Mouse (Mus musculus) frontal cortex, postnatal 36 days (tissue): ENCODE measurements at regions not wholly inside any gene's neighbourhood (a gene's known extent, or its start where the extent isn't known, plus 50 kb on each side); places are given as distances from the start of the nearest gene placed in this dataset.

Experiments used
- DNase-seq, 2 experiments: peaks; one replicate each; pipeline ENCODE4 v3.0.0; 2022; ENCODE audit warnings: low spot score in 2 of 2

DNA sequence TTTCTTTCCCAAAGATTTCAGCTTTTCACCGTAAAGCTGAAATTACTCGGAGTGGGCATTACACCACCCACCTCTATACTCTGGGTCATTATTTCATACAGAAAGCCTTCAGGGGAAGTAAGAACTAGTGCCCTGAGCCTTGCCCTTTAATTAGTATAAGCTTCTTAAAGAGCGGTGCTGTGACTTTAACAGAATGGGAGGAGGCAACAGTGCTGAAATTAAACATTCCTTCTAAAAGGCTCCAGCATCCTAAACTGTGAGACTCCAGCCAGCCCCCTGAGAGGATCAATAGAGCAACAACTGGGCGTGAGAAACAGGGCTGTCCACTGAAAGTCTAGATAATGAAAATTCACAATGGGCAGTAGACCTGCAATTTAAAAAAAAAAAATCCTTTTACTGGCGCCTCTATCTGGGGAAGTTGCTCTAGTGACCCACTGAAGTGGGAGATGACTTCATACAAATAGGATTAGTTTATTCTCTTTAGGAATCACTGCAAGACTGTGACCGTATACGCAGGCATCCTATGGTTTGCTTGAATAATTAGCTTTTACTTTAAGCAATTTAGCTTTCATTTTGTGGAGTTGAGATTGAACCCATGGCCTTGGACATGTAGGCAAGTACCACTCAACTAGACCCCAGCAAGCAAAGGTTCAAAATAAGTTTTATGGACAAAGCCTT is 233.9 kb downstream of the Ube2cbp start:
- DNase-seq: no peak

DNA sequence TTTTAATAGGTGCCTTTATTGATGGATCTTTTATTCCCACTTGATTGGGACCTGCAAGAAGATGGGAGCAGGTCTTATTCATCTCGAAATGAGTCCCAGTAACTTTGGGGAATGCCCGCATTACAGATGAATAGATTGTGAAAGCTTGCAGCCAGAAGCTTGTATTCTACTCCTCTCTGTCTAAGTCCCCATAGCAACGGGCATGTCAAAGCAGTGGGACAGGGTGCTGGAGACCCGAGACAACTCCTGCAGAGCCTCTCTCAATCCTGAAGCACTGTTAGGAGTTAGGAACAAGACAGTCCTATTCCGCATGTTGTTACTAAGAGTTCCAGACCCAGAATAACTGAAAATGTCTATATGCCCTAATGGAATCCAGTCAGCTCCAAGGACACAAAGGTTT is 233.1 kb downstream of the Ube2cbp start:
- DNase-seq: no peak

DNA sequence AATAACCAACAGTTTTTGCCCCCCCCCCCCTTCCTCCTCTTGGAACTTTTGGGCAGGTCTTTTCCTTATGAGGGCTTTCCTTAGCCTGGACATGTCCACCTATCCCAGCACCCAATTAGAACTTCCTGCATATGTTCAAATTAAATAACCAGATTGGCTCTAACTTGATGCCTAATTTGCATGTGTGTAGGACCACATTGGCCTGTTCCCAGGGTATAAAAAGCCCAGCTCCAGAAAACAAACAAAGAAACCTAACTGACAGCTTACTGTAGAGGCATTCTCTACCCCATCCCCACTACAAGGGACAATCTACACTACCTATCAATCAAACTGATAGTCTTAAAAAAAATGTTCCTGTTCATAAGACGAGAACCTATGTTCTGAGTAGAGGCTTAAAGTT is 232.6 kb downstream of the Ube2cbp start:
- no peak for DNase-seq

DNA sequence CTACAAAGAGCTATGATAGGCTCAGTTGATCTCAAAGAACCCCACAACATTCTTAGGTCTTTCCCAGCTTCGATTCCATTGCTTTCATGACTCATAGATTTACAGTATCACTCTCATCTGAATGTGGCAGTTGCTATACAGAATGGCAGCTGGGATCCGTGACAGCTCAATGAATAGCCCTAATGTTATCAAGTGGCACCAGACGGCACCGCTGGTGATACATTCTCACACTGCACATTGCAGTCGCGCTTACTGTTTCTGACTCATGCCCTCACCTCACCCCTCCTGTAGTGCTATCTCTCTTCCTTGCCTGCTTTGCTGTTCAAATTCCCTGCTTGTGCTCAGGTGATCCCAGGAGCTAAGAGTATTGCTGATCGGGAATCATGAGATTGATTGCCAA is 231.0 kb downstream of the Ube2cbp start:
- no peak for DNase-seq

DNA sequence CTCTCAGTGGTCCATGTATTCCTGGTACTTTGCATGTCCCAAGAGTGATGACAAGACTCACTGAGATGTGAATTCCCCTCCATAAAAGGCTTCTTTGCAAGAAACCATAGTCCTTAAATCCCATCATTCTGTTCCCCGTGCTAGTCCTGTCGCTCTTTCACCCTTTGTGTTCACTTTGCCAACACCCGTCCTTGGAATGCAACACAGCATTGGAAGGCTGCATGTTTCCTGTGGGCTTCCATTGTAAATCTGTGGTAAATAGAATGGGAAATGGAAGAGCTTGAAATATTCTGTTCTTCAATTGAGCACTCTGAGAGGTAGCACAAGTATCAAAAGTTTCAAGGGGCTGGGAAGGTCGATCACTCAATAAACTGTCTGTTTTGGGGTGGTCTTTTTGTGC is 226.1 kb downstream of the Ube2cbp start:
- no peak for DNase-seq

DNA sequence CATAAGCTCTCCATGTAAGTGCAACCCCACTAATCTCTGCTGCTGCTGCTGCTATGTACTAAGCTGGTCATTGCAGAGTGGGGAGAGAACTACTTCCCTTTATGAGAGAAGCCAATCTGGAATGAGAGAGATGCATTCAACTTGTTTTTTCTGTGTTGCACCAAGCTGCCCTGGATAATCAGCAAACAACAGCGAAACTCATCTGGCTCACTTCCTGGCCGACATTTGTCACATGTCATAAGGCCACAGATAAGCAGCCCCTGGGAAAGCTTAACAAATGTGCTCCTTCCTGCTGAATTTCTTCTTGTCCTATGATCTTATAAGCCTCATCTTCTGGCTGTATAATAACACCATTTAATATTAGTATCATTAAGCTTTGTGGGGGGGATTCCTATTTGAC is 224.5 kb downstream of the Ube2cbp start:
- no peak for DNase-seq

DNA sequence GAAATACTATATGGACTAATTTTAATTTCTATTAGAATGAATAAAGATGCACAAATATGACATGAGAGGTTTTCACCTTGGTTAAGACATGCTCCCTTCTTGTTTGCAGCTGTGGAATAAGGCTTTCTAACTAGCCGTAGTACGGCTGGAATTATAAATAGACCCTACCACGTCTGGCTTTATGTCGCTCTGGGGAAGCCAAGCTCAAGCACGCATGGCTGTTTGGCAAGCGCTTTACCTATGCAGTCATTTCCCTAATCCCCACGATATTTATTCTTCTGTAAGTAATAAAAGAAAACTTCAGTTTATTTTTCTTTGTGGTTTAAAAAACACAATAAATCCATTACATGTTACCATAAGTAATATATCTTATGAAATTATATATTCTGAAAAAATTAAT is 223.9 kb downstream of the Ube2cbp start:
- DNase-seq: no peak

DNA sequence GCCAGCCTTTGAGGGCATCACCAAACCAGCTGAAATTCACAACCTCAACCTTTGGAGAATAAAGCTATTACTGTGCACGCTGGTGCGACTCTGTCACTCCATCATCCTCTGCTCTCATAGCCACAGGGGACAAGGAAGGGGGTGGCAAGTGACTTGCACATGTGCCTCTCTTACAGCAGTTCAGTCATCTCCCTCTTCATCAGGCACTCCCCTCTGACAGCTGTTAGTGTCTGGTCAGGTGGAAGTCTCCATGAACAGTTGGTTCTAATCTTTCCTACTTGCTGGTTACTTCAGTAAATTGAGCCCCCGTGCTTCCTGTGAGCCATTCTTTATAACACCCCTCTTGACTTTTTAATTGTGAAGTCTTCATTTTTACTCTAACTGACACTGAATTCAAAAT is 214.6 kb downstream of the Ube2cbp start:
- no peak for DNase-seq

DNA sequence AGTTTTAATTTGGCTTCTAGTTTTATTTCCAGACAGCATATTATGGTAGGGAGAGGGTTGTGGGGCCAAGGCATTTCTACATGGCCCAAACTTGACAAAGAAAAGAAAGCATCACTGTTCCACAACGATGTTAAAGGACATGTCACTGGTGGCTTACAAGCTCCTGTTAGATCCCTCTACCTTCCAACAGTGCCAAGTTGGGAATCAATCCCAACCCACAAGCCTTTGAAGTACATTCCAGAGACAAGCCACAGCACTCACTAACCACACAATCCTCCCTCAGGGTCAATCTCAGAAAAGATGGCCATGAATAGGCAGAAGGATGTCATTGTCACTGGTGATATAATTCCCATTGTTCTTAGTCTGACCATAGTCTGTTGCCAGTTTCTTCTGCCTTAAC is 213.4 kb downstream of the Ube2cbp start:
- no peak for DNase-seq
